Mouse (Mus musculus): ENCODE measurements around the gene Enah. TPM values are rescaled to one million over a fixed set of nuclear protein-coding genes. Genes with fewer than 3 reads are reported as not detected.

Gene Enah
- polyA plus RNA-seq, 1 experiment from 2014 or later: 22.2 TPM

DNA sequence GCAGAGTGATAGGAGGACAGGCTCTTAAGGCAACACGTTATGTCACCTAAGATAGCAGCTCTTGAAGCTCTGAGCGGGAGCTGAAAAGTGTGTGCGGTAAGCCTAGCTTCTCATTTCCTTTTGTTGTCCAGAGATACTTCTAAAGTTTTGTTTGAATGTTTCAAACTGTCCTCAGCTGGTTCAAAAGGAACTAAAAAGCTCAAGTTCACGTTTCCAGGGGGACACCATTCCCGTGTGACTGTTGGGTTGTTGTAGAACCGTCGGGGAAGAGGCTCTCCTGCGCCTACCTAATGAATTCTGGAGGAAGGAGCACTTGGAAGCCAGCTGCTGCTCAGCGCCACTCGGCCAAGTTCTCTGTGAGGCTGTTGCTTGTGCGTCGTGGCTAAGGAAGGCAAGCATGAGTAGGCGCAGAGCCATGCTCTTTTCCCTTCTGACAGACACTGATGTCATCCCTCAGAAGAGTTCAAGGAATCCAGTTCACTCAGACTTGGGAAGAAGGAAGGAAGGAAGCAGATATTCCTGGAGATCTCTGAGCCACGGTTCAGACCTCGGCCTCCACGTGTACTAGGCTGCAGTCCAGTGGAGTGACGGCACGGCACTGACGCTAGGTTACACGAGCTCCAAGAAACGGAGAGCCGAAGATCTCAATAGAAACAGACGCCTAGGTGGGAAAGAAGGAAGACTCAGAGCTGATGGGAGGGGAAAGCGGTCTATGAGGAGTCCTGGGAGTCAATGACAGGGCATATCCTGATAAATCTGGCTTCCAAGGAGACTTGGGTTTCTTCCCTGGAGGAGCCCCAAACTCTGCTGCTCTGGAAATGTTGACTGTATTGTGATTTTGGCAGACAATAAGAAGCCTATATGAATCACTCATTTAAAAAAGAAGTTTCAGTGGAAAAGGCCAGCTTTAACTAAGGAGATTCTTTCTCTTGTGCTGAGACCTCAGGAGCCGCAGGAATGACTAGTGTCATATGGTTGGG, 8.7 kb upstream of the Enah start:
- Histone ChIP-seq H3K4me1 (ENCODE audit: insufficient read depth) (no peaks in the 10 kb centered on the region), H3K36me3 (ENCODE audit: insufficient read depth) (no peaks in the 10 kb centered on the region), H3K9me3 (ENCODE audit: low read depth, low read length) (no peaks in the 10 kb centered on the region), H3K9ac (no peak overlapping the region), H3K4me2 (no peak overlapping the region), H3K27me3 (ENCODE audit: insufficient read depth, low read length) (no peaks in the 10 kb centered on the region), H3K27ac (ENCODE audit: low read depth) (no peak overlapping the region), H3K4me3 (ENCODE audit: low read depth, low read length) (no peak overlapping the region)
- TF ChIP-seq CTCF (IDR thresholded peaks at IDR 0.05; ENCODE audit: low read depth): no peak
- no peak for ATAC-seq (ENCODE audit: insufficient read depth)
- no peak for DNase-seq
- 74% methylated on average over 25 of the region's 25 CpGs for WGBS

GRCm38 (mm10) chr1:182027426-182027979, 7.7 kb upstream of the Enah start:
- Histone ChIP-seq H3K9me3 (ENCODE audit: low read depth, low read length) (no peaks in the 10 kb centered on the region), H3K27me3 (ENCODE audit: insufficient read depth, low read length) (no peaks in the 10 kb centered on the region), H3K4me3 (ENCODE audit: low read depth, low read length) (no peak overlapping the region), H3K4me2 (no peak overlapping the region), H3K36me3 (ENCODE audit: insufficient read depth) (no peaks in the 10 kb centered on the region), H3K27ac (ENCODE audit: low read depth) (no peak overlapping the region), H3K9ac (no peak overlapping the region), H3K4me1 (ENCODE audit: insufficient read depth) (no peaks in the 10 kb centered on the region)
- ATAC-seq (ENCODE audit: insufficient read depth): no peak
- DNase-seq: no peak
- 79% methylated on average over 9 of the region's 9 CpGs for whole genome bisulfite sequencing
- TF ChIP-seq CTCF (IDR thresholded peaks at IDR 0.05; ENCODE audit: low read depth): no peak

- 87% methylated on average over 5 of the region's 5 CpGs for WGBS
- no peak for TF ChIP-seq CTCF (IDR thresholded peaks at IDR 0.05; ENCODE audit: low read depth)
- Histone ChIP-seq H3K4me2 (no peak overlapping the region), H3K9ac (no peak overlapping the region), H3K9me3 (ENCODE audit: low read depth, low read length) (no peaks in the 10 kb centered on the region), H3K36me3 (ENCODE audit: insufficient read depth) (no peaks in the 10 kb centered on the region), H3K27me3 (ENCODE audit: insufficient read depth, low read length) (no peaks in the 10 kb centered on the region), H3K4me3 (ENCODE audit: low read depth, low read length) (no peak overlapping the region), H3K4me1 (ENCODE audit: insufficient read depth) (no peaks in the 10 kb centered on the region), H3K27ac (ENCODE audit: low read depth) (no peak overlapping the region)
- ATAC-seq (ENCODE audit: insufficient read depth): no peak
- DNase-seq: no peak
Observed at GRCm38 (mm10) chr1:182026821-182027220, 7.0 kb upstream of the Enah start.

DNA sequence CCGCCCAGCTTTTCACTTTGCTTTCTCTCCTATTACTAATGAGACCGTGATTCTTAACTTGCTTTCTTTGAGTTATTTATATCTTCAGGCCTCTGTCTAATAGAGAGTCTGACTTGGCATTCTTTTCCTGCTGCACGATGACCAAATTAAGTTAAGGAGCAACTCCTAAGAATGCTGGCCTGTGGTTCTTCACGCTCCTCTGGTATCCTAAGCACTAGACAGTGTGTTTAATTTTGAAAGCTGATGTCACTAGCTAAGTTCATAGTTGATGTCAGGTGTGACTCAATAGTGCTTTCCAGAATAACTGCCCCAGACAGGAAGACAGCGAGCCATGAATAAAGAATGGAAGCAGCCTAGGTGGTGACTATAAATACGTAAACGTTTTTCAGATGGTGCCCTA, 6.3 kb upstream of the Enah start:
- no peaks in the 10 kb centered on the region for H3K27me3 ChIP-seq (ENCODE audit: insufficient read depth, low read length)
- no peak overlapping the region for H3K4me2 ChIP-seq
- H3K4me1 ChIP-seq (ENCODE audit: insufficient read depth): no peaks in the 10 kb centered on the region
- 63% methylated on average over 7 of the region's 7 CpGs for WGBS
- no peak for TF ChIP-seq CTCF (IDR thresholded peaks at IDR 0.05; ENCODE audit: low read depth)
- no peaks in the 10 kb centered on the region for H3K36me3 ChIP-seq (ENCODE audit: insufficient read depth)
- ATAC-seq (ENCODE audit: insufficient read depth) (no peak), DNase-seq (no peak)
- H3K27ac ChIP-seq (ENCODE audit: low read depth): no peak overlapping the region
- no peak overlapping the region for H3K9ac ChIP-seq
- no peak overlapping the region for H3K4me3 ChIP-seq (ENCODE audit: low read depth, low read length)
- no peaks in the 10 kb centered on the region for H3K9me3 ChIP-seq (ENCODE audit: low read depth, low read length)

DNA sequence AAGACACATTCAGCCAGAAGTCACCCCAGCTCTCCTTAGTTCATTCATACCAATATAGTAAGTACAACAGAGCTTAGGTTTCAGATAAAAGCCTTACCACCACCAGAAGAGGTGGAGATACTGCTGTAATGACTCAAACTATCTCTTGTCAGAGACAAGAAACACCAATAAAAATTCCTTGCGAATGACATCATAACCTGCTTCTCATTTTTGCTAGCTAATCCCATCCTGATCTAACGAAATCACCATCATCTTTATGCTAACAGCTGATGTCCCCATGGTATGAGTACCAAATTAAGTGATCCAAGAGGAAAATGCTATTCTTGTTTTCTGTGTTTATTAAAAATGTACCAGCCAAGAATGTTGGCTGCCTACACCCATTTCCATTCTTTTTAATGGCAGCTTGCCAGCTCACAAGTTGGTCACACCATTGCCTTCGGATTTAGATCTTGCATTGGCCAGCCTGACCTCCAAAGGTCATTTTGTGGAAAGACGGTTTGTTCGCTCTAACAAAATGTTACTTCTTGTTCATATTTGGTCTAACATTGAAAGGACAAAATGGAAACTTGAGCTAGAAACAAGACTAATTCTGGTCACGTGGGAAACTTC, 2.0 kb upstream of the Enah start:
- WGBS: 72% methylated on average over 6 of the region's 6 CpGs
- Histone ChIP-seq H3K36me3 (ENCODE audit: insufficient read depth) (no peaks in the 10 kb centered on the region), H3K27me3 (ENCODE audit: insufficient read depth, low read length) (no peaks in the 10 kb centered on the region; the same call in 1 of the 2 replicates), H3K27ac (ENCODE audit: low read depth) (no peak overlapping the region), H3K4me3 (ENCODE audit: low read depth, low read length) (no peak overlapping the region), H3K4me2 (no peak overlapping the region), H3K4me1 (ENCODE audit: insufficient read depth) (0 out of 2 replicates have a peak, but pooled peaks cover 5% of the 10 kb centered on the region), H3K9me3 (ENCODE audit: low read depth, low read length) (no peaks in the 10 kb centered on the region), H3K9ac (no peak overlapping the region)
- no peak for TF ChIP-seq CTCF (IDR thresholded peaks at IDR 0.05; ENCODE audit: low read depth)
- ATAC-seq (ENCODE audit: insufficient read depth) (no peak), DNase-seq (peak; percentile 51)

- peak overlapping the region; percentile 87 for H3K4me2 ChIP-seq
- no peak for TF ChIP-seq CTCF (IDR thresholded peaks at IDR 0.05; ENCODE audit: low read depth)
- DNase-seq: peak; percentile 28
- H3K9me3 ChIP-seq (ENCODE audit: low read depth, low read length): no peaks in the 10 kb centered on the region
- H3K4me1 ChIP-seq (ENCODE audit: insufficient read depth): 0 out of 2 replicates have a peak, but pooled peaks cover 5% of the 10 kb centered on the region
- peak overlapping the region; percentile 91 for H3K9ac ChIP-seq
- WGBS: 29% methylated on average over 11 of the region's 11 CpGs
- 0 out of 2 replicates have a peak overlapping the region, but pooled peaks have one; percentile 77 for H3K27ac ChIP-seq (ENCODE audit: low read depth)
- no peak for ATAC-seq (ENCODE audit: insufficient read depth)
- peak overlapping the region; percentile 83 for H3K4me3 ChIP-seq (ENCODE audit: low read depth, low read length)
- H3K27me3 ChIP-seq (ENCODE audit: insufficient read depth, low read length): no peaks in the 10 kb centered on the region; the same call in 1 of the 2 replicates
- 0 out of 2 replicates have a peak, but pooled peaks cover under 1% of the 10 kb centered on the region for H3K36me3 ChIP-seq (ENCODE audit: insufficient read depth)
Observed at GRCm38 (mm10) chr1:182020831-182021460, 1.2 kb upstream of the Enah start.
